Comparison of ENCODE assay signal across 7 mouse cellular contexts in the genomic region with DNA sequence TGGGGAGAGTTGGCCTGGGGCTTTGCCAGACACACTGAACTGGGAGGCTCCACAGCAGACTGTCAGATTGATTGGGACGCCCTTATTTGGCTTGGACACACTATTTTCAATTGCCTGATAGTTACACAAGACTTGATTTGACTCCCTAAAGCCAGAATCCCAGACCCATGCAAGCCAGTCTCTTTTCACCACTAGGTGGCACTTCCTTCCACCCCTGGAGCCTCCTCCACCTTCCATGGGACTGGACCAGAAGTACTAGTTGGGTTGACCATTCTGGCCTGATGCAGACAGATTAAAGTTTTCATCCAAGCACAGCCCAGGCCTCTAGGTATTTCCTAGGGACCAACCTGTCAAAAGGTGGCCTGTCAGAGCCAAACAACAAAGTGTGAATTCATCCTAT. TPM values are rescaled to one million over a fixed set of nuclear protein-coding genes. Genes with fewer than 3 reads are reported as not detected.
A peak's percentile ranks its signal among the peaks of the same experiment; 100 is the strongest.
DNase-seq lines count a peak whose midpoint lies in the region.

No protein-coding gene starts in this region.

- intact Hi-C loops in heart, postnatal 14 days (cut with DNase I), result no loop called here

- peak; percentile 35 for DNase-seq in kidney, postnatal 14 days
- DNase-seq in kidney, adult 18-20 months, result no peak
- DNase-seq in ES-CJ7 (ENCODE audit: low read depth, low spot score) (peak; percentile 27), ZHBTc4 (ENCODE audit: low read depth, low spot score) (peak; percentile 43)
- peak; percentile 3 to 24 for DNase-seq in heart, postnatal 14 days
- DNase-seq in ovary, postnatal 36 days (ENCODE audit: low spot score), result peak; percentile 41
- no peak for DNase-seq in frontal cortex, postnatal 14 days (ENCODE audit: low spot score in 2 of 2)

RNA-seq across cellular contexts. Expression of gene Clic6, which starts 58.7 kb away (rescaled TPM):
- total RNA-seq in heart, postnatal 14 days (2021), result under 1 TPM; 0.07 to 0.93 TPM

Comparison
In these comparisons a context has a peak if more than half of its experiments do, and no peak if none do; other contexts are left out.
1. DNase-seq: peak in kidney, postnatal 14 days (single experiment), ES-CJ7 (single experiment), ZHBTc4 (single experiment), heart, postnatal 14 days (2 of 2) and ovary, postnatal 36 days (single experiment); none in kidney, adult 18-20 months (single experiment) and frontal cortex, postnatal 14 days (0 of 2).